Mouse (Mus musculus) heart, postnatal 0 days (tissue): ENCODE data around the gene Adat3. TPM values are rescaled to one million over a fixed set of nuclear protein-coding genes. Genes with fewer than 3 reads are reported as not detected.

Experiments
- ATAC-seq: fragments of 200-750 bp; cut with Nextera tagmentation; 2 replicates; pipeline ENCODE4 v1.8.0; 2017; ENCODE audit warnings: low read depth, moderate number of reproducible peaks, moderate library complexity; ENCODE audit not compliant: insufficient read depth
- DNase-seq: peaks from one replicate; pipeline ENCODE4 v3.0.0-alpha.2; 2016; ENCODE audit warnings: low spot score
- H3K27ac ChIP-seq: fragments of 300-500 bp; sonication (generic); 2 replicates; pipeline ENCODE4 v1.5.1; 2014; ENCODE audit warnings: low read depth, mild to moderate bottlenecking
- H3K27me3 ChIP-seq: fragments of 300-500 bp; sonication (generic); 2 replicates; pipeline ENCODE4 v1.6.1; 2014; ENCODE audit warnings: low read length, mixed read lengths; ENCODE audit not compliant: control insufficient read depth, insufficient read depth
- H3K36me3 ChIP-seq: fragments of 300-500 bp; sonication (generic); replicated peaks from 2 replicates; pipeline ENCODE4 v1.6.1; 2014; ENCODE audit warnings: low read length, mixed read lengths; ENCODE audit not compliant: control insufficient read depth, insufficient read depth
- H3K4me1 ChIP-seq: fragments of 300-500 bp; sonication (generic); 2 replicates; pipeline ENCODE4 v1.6.1; 2014; ENCODE audit warnings: antibody characterized with exemption; ENCODE audit not compliant: control insufficient read depth, insufficient read depth
- H3K4me2 ChIP-seq: fragments of 300-500 bp; sonication (generic); 2 replicates; pipeline ENCODE4 v1.6.1; 2014; ENCODE audit warnings: low read depth, mild to moderate bottlenecking, low read length, moderate library complexity
- H3K4me3 ChIP-seq: fragments of 300-500 bp; sonication (generic); 2 replicates; pipeline ENCODE4 v1.5.1; 2014; ENCODE audit warnings: low read depth, low read length
- H3K9ac ChIP-seq: fragments of 300-500 bp; sonication (generic); replicated peaks from 2 replicates; pipeline ENCODE4 v1.6.1; 2014; ENCODE audit warnings: low read depth, low read length, mixed read lengths
- H3K9me3 ChIP-seq: fragments of 300-500 bp; sonication (generic); replicated peaks from 2 replicates; pipeline ENCODE4 v1.6.1; 2016; ENCODE audit warnings: low read length; ENCODE audit not compliant: control insufficient read depth
- CTCF ChIP-seq: IDR thresholded peaks from 2 replicates; pipeline ENCODE4 v1.5.1; 2016; ENCODE audit warnings: antibody characterized with exemption, control low read depth, low read depth
- EP300 ChIP-seq: IDR thresholded peaks from 2 replicates; pipeline ENCODE4 v1.6.1; 2016; ENCODE audit warnings: antibody characterized with exemption, low read depth
- WGBS: fragments of 180-500 bp; shearing (Covaris S2); extraction: QIAGEN DNeasy Blood & Tissue Kit; methylation state at CpG from one replicate; pipeline ENCODE4 v1.1.7; 2014; 5-methylcytosine and 5-hydroxymethylcytosine counted together
- polyA plus RNA-seq: library from polyadenylated mRNA; unstranded; fragments of >200 nt; fragmentation: Nextera tagmentation; extraction: Ambion mirVana; gene quantifications from 2 replicates; pipeline ENCODE4 v1.2.1, GENCODE M21; 2015
- total RNA-seq: library from RNA; depleted of rRNA; stranded (reverse); fragments of >200 nt; gene quantifications from 2 replicates; pipeline ENCODE4 v1.2.3, GENCODE M21; 2014; ENCODE audit warnings: low replicate concordance

The Adat3 gene
- total and polyA plus RNA-seq, 2 experiments from 2014 or later, result 2.7 to 4.5 TPM

- Histone ChIP-seq H3K36me3 (peaks cover 5% of the 10 kb centered on the region), H3K4me3 (peak overlapping the region; percentile 23), H3K9me3 (no peaks in the 10 kb centered on the region), H3K4me2 (peak overlapping the region; percentile 46), H3K27me3 (no peaks in the 10 kb centered on the region), H3K9ac (peak overlapping the region; percentile 30; the same call in 1 of the 2 replicates), H3K4me1 (peaks cover 24% of the 10 kb centered on the region), H3K27ac (peak overlapping the region; percentile 81)
- TF ChIP-seq EP300 (no peak), CTCF (no peak)
- WGBS, result 88% methylated on average over 43 of the region's 51 CpGs
- ATAC-seq (no peak), DNase-seq (no peak)
Observed at GRCm38 (mm10) chr10:80586407-80587304, 16.0 kb upstream of the Adat3 start.

DNA sequence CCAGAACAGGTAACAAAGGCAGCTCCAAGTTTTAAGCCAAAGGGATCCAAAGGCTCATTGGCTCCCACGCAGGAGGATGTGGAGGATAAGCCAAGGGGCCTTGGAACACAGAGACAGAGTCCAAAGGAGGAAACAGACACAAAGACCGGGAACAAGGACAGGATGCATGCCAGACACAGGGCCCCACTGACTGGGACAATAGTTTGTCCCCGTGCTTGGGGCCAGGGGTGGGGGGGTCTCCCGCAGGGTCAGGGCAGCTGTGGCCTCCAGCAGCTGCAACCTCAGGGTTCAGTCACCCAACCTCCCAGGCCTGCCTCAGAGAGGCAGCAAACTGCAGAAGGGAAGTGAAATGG, 15.4 kb upstream of the Adat3 start:
- Histone ChIP-seq H3K36me3 (peaks cover 5% of the 10 kb centered on the region; the same call in 1 of the 2 replicates), H3K9me3 (no peaks in the 10 kb centered on the region), H3K27me3 (no peaks in the 10 kb centered on the region), H3K4me1 (peaks cover 24% of the 10 kb centered on the region), H3K4me3 (no peak overlapping the region; the same call in 1 of the 2 replicates), H3K9ac (no peak overlapping the region), H3K27ac (peak overlapping the region; percentile 81), H3K4me2 (peak overlapping the region; percentile 46)
- peak; percentile 40 for ATAC-seq
- 52% methylated on average over 4 of the region's 4 CpGs for WGBS
- peak; percentile 65 for DNase-seq
- TF ChIP-seq EP300 (peak; percentile 67), CTCF (no peak)

- Histone ChIP-seq H3K4me3 (peak overlapping the region; percentile 80), H3K36me3 (peaks cover 5% of the 10 kb centered on the region; the same call in 1 of the 2 replicates), H3K27me3 (no peaks in the 10 kb centered on the region), H3K9ac (peak overlapping the region; percentile 93), H3K9me3 (no peaks in the 10 kb centered on the region), H3K4me1 (peaks cover 22% of the 10 kb centered on the region), H3K27ac (peak overlapping the region; percentile 76), H3K4me2 (peak overlapping the region; percentile 97)
- no peak for ATAC-seq
- no peak for TF ChIP-seq EP300
- no peak for TF ChIP-seq CTCF
- WGBS, result 4% methylated on average over 12 of the region's 12 CpGs
- no peak for DNase-seq
Observed at GRCm38 (mm10) chr10:80589127-80589878, 13.4 kb upstream of the Adat3 start.

- no peaks in the 10 kb centered on the region for H3K27me3 ChIP-seq
- no peaks in the 10 kb centered on the region for H3K9me3 ChIP-seq
- H3K27ac ChIP-seq, result peak within 1 kb of the TSS; percentile 76
- ATAC-seq, result peak; percentile 96
- H3K4me1 ChIP-seq, result peaks cover 17% of the 10 kb centered on the region
- WGBS, result under 1% methylated on average over 71 of the region's 73 CpGs
- TF ChIP-seq CTCF (no peak), EP300 (no peak)
- peak; percentile 98 for DNase-seq
- peaks cover 5% of the 10 kb centered on the region; the same call in 1 of the 2 replicates for H3K36me3 ChIP-seq
- H3K4me3 ChIP-seq, result peak within 1 kb of the TSS; percentile 80
- H3K9ac ChIP-seq, result peak within 1 kb of the TSS; percentile 93
- H3K4me2 ChIP-seq, result peak within 1 kb of the TSS; percentile 97
Observed at GRCm38 (mm10) chr10:80589879-80590854, 12.5 kb upstream of the Adat3 start, which contains the start of gene Abhd17a. Gene Abhd17a, minus strand, starts transcription at chr10:80590341.

DNA sequence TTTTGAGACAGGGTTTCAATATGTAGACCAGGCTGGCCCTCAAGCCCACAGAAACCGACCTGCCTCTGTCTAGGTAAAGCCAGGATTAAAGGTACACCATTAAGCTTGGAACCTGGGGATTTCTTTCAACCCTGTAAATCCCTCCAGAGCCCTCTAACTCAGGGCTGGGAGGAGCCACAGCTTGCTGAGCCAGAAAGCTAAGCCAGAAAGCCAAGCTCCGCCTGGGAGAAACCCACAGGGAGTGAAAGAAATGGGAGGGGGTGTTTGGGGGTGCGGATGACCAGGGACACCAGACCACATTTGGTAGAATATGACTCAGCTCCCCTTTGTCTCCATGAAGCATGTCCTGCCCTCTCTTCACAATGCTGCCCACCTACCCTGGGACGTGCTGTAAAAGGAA, 6.4 kb upstream of the Adat3 start:
- no peaks in the 10 kb centered on the region for H3K9me3 ChIP-seq
- H3K4me3 ChIP-seq, result no peak overlapping the region
- no peak overlapping the region for H3K9ac ChIP-seq
- H3K4me1 ChIP-seq, result no peaks in the 10 kb centered on the region
- DNase-seq (no peak), ATAC-seq (no peak)
- WGBS, result 40% methylated on average over 4 of the region's 4 CpGs
- no peaks in the 10 kb centered on the region for H3K36me3 ChIP-seq
- H3K27me3 ChIP-seq, result no peaks in the 10 kb centered on the region
- no peak overlapping the region for H3K4me2 ChIP-seq
- H3K27ac ChIP-seq, result no peak overlapping the region
- TF ChIP-seq CTCF (no peak), EP300 (no peak)
